11 mouse cellular contexts compared by ENCODE assay signal in genomic region chr2:180825147-180825941, GRCm38 (mm10). TPM values are rescaled to one million over a fixed set of nuclear protein-coding genes. Genes with fewer than 3 reads are reported as not detected.
DNase-seq lines count a peak whose midpoint lies in the region; ATAC-seq lines count a peak whose summit lies in the region.
"Had no signal": no experiment of that assay in that cellular context is flagged by ENCODE, and none has a peak within 500 bp of the region (broad histone marks: within the 10 kb centered on the region; RNA-seq: fewer than 3 reads in every experiment).

No protein-coding gene starts in this region.

- intact Hi-C loops in heart, postnatal 25 days (cut with DNase I) = no loop called here

- 42% methylated on average over 11 of the region's 11 CpGs for WGBS in hindbrain, embryonic 10.5 days

- H3K9me3 ChIP-seq in hindbrain, embryonic 10.5 days = no peaks in the 10 kb centered on the region

- peak overlapping the region; percentile 59; the same call in 1 of the 2 replicates for H3K27ac ChIP-seq in hindbrain, embryonic 10.5 days
- H3K27ac ChIP-seq: liver, embryonic 14.5 days had no signal

- H3K4me3 ChIP-seq in hindbrain, embryonic 10.5 days = no peak overlapping the region

- ATAC-seq in monocyte, adult 5-6 weeks (replicated peaks; ENCODE audit: insufficient number of reproducible peaks, low FRiP score, low TSS enrichment, poor library complexity, severe bottlenecking) = no peak

- H3K27me3 ChIP-seq in hindbrain, embryonic 10.5 days (ENCODE audit: insufficient read depth, poor library complexity, severe bottlenecking) = 0 out of 2 replicates have a peak, but pooled peaks cover 6% of the 10 kb centered on the region

- DNase-seq in cerebellum, postnatal 14 days = peak; percentile 61 to 67
- no peak for DNase-seq in hindbrain, embryonic 10.5 days (ENCODE audit: low spot score)
- DNase-seq in layer of hippocampus, adult 9-11 months = peak; percentile 79
- DNase-seq in retina, adult 2 months (ENCODE audit: low read depth, low spot score) = peak; percentile 75
- DNase-seq in gastrocnemius, adult 18-20 months (ENCODE audit: low spot score) = no peak
- no peak for DNase-seq in heart, adult 9 months (ENCODE audit: low spot score in 2 of 2)
- DNase-seq in heart, postnatal 25 days (ENCODE audit: low spot score) = no peak
- DNase-seq: gastrocnemius, postnatal 10 days had no signal

- no peaks in the 10 kb centered on the region for H3K36me3 ChIP-seq in hindbrain, embryonic 10.5 days

- peaks cover 21% of the 10 kb centered on the region for H3K4me1 ChIP-seq in hindbrain, embryonic 10.5 days (replicated peaks)

RNA-seq across cellular contexts. Expression of gene Bhlhe23, which starts 48.6 kb away (rescaled TPM):
- 5.0 and 6.1 TPM in 2 replicates for polyA plus RNA-seq in hindbrain, embryonic 10.5 days (2016; fragmentation: Nextera tagmentation; extraction: Ambion mirVana)
- not detected for total RNA-seq in gastrocnemius, adult 18-20 months (2021)
- not detected for total RNA-seq in heart, postnatal 25 days (2021)
- total RNA-seq in monocyte, adult 5-6 weeks (2017) = not detected in 3 replicates
- total RNA-seq: gastrocnemius, postnatal 10 days had no signal
- polyA plus RNA-seq: liver, embryonic 14.5 days; stomach, embryonic 14.5 days had no signal

Comparison
In these comparisons a context has a peak if more than half of its experiments do, and no peak if none do; other contexts are left out.
1. DNase-seq: peak in cerebellum, postnatal 14 days (2 of 2), layer of hippocampus, adult 9-11 months (single experiment) and retina, adult 2 months (single experiment); none in hindbrain, embryonic 10.5 days (single experiment), gastrocnemius, adult 18-20 months (single experiment), heart, adult 9 months (0 of 2) and heart, postnatal 25 days (single experiment).